Mouse (Mus musculus): Measurements from ENCODE around the gene P4hb.
A peak's percentile ranks its signal among the peaks of the same experiment; 100 is the strongest.

P4hb gene

GRCm38 (mm10) chr11:120572752-120573584, at the start of gene P4hb:
TSS of gene P4hb (minus strand) at chr11:120573253.
- peak; percentile 99 for DNase-seq

- no peak for DNase-seq
Observed at GRCm38 (mm10) chr11:120622805-120623204, 49.8 kb upstream of the P4hb start.

GRCm38 (mm10) chr11:120620195-120620594, 47.1 kb upstream of the P4hb start:
- DNase-seq = no peak

GRCm38 (mm10) chr11:120618619-120619535, 45.8 kb upstream of the P4hb start:
- DNase-seq = no peak

GRCm38 (mm10) chr11:120617519-120618112, 44.6 kb upstream of the P4hb start, which contains the start of gene Pcyt2:
TSS of gene Pcyt2 (minus strand) at chr11:120617936.
- peak; percentile 96 for DNase-seq

- DNase-seq = no peak
Observed at GRCm38 (mm10) chr11:120616617-120617294, 43.7 kb upstream of the P4hb start.

- DNase-seq = no peak
Observed at GRCm38 (mm10) chr11:120615606-120616203, 42.7 kb upstream of the P4hb start.

- DNase-seq = no peak
Observed at GRCm38 (mm10) chr11:120615167-120615566, 42.1 kb upstream of the P4hb start.

- no peak for DNase-seq
Observed at GRCm38 (mm10) chr11:120613976-120614375, 40.9 kb upstream of the P4hb start.

GRCm38 (mm10) chr11:120613481-120613972, 40.5 kb upstream of the P4hb start:
- no peak for DNase-seq

GRCm38 (mm10) chr11:120612763-120613162, 39.7 kb upstream of the P4hb start:
- peak; percentile 83 for DNase-seq

GRCm38 (mm10) chr11:120610477-120611046, 37.5 kb upstream of the P4hb start:
- DNase-seq = no peak

- no peak for DNase-seq
Observed at GRCm38 (mm10) chr11:120609250-120609649, 36.2 kb upstream of the P4hb start.

- no peak for DNase-seq
Observed at GRCm38 (mm10) chr11:120608241-120609034, 35.4 kb upstream of the P4hb start, which contains the start of gene Npb. TSS of gene Npb (plus strand) at chr11:120608477.

GRCm38 (mm10) chr11:120606764-120607163, 33.7 kb upstream of the P4hb start:
- no peak for DNase-seq

- DNase-seq = no peak
Observed at GRCm38 (mm10) chr11:120605667-120606066, 32.6 kb upstream of the P4hb start.

- no peak for DNase-seq
Observed at GRCm38 (mm10) chr11:120603545-120603944, 30.5 kb upstream of the P4hb start.

- DNase-seq = peak; percentile 48
Observed at GRCm38 (mm10) chr11:120600716-120601115, 27.7 kb upstream of the P4hb start.

GRCm38 (mm10) chr11:120598990-120599549, 26.0 kb upstream of the P4hb start:
- no peak for DNase-seq

GRCm38 (mm10) chr11:120598283-120598989, 25.4 kb upstream of the P4hb start, which contains the start of the genes Alyref and Anapc11:
TSS of gene Alyref (minus strand) at chr11:120598365.
TSS of gene Anapc11 (plus strand) at chr11:120598421.
- DNase-seq = peak; percentile 97

Measured in thymus, postnatal 14 days (tissue).